Mouse (Mus musculus) heart, embryonic 16.5 days (tissue): Measurements from ENCODE around the gene Ube2e1. TPM values are rescaled to one million over a fixed set of nuclear protein-coding genes. Genes with fewer than 3 reads are reported as not detected.

ENCODE experiments used
- ATAC-seq: fragments of 200-750 bp; cut with Nextera tagmentation; replicated peaks from 2 replicates; pipeline ENCODE4 v1.8.0; 2017; ENCODE audit warnings: moderate number of reproducible peaks; ENCODE audit not compliant: insufficient read depth, low FRiP score; ENCODE audit errors: extremely low read depth
- H3K27ac ChIP-seq: fragments of 300-500 bp; sonication (generic); 2 replicates; pipeline ENCODE4 v1.5.1; 2014; ENCODE audit warnings: mild to moderate bottlenecking, low read length, control low read depth, moderate library complexity
- H3K27me3 ChIP-seq: fragments of 300-500 bp; sonication (generic); 2 replicates; pipeline ENCODE4 v1.6.1; 2014; ENCODE audit warnings: low read length, mixed read lengths; ENCODE audit not compliant: control insufficient read depth, insufficient read depth
- H3K36me3 ChIP-seq: fragments of 300-500 bp; sonication (generic); 2 replicates; pipeline ENCODE4 v1.6.1; 2014; ENCODE audit not compliant: control insufficient read depth, insufficient read depth
- H3K4me1 ChIP-seq: fragments of 300-500 bp; sonication (generic); 2 replicates; pipeline ENCODE4 v1.6.1; 2014; ENCODE audit warnings: low read length, mixed read lengths; ENCODE audit not compliant: control insufficient read depth, insufficient read depth
- H3K4me2 ChIP-seq: fragments of 300-500 bp; sonication (generic); 2 replicates; pipeline ENCODE4 v1.6.1; 2014; ENCODE audit warnings: low read depth, mild to moderate bottlenecking, control low read depth, low read length
- H3K4me3 ChIP-seq: fragments of 300-500 bp; sonication (generic); 2 replicates; pipeline ENCODE4 v1.5.1; 2014; ENCODE audit warnings: mild to moderate bottlenecking, control low read depth, low read length
- H3K9ac ChIP-seq: fragments of 300-500 bp; sonication (generic); 2 replicates; pipeline ENCODE4 v1.6.1; 2014; ENCODE audit warnings: low read length, control low read depth
- H3K9me3 ChIP-seq: fragments of 300-500 bp; sonication (generic); replicated peaks from 2 replicates; pipeline ENCODE4 v1.6.1; 2016; ENCODE audit warnings: low read length; ENCODE audit not compliant: control insufficient read depth
- WGBS: fragments of 180-500 bp; shearing (Covaris S2); extraction: QIAGEN DNeasy Blood & Tissue Kit; methylation state at CpG from one replicate; pipeline ENCODE4 v1.1.7; 2014; 5-methylcytosine and 5-hydroxymethylcytosine counted together
- polyA plus RNA-seq: library from polyadenylated mRNA; unstranded; fragments of >200 nt; fragmentation: Nextera tagmentation; extraction: Ambion mirVana; gene quantifications from 2 replicates; pipeline ENCODE4 v1.2.1, GENCODE M21; 2015

Ube2e1 gene
- polyA plus RNA-seq, 1 experiment from 2014 or later: 70.2 TPM

GRCm38 (mm10) chr14:18356442-18356841 is 24.8 kb upstream of the Ube2e1 start:
- H3K27me3 ChIP-seq: no peaks in the 10 kb centered on the region
- H3K27ac ChIP-seq: no peak overlapping the region
- 49% methylated on average over 2 of the region's 2 CpGs for WGBS

GRCm38 (mm10) chr14:18355514-18356190 is 24.0 kb upstream of the Ube2e1 start:
- no peak overlapping the region for H3K27ac ChIP-seq
- H3K4me3 ChIP-seq: no peak overlapping the region
- H3K9me3 ChIP-seq: no peaks in the 10 kb centered on the region
- H3K27me3 ChIP-seq: no peaks in the 10 kb centered on the region
- peak; percentile 69; the same call in 1 of the 2 replicates for ATAC-seq
- H3K36me3 ChIP-seq: no peaks in the 10 kb centered on the region
- H3K4me1 ChIP-seq: peaks cover 13% of the 10 kb centered on the region
- 42% methylated on average over 6 of the region's 6 CpGs for WGBS
- no peak overlapping the region for H3K9ac ChIP-seq
- no peak overlapping the region for H3K4me2 ChIP-seq

More at GRCm38 (mm10) chr14:18356442-18356841, 24.8 kb upstream of the Ube2e1 start:
- no peak overlapping the region for H3K4me3 ChIP-seq
- 0 out of 2 replicates have a peak, but pooled peaks have one; percentile 19 for ATAC-seq
- no peak overlapping the region for H3K9ac ChIP-seq
- no peaks in the 10 kb centered on the region for H3K9me3 ChIP-seq
- H3K36me3 ChIP-seq: no peaks in the 10 kb centered on the region
- H3K4me2 ChIP-seq: no peak overlapping the region
- H3K4me1 ChIP-seq: peaks cover 13% of the 10 kb centered on the region

- Histone ChIP-seq H3K9me3 (no peaks in the 10 kb centered on the region), H3K4me1 (peaks cover 13% of the 10 kb centered on the region), H3K36me3 (no peaks in the 10 kb centered on the region), H3K27ac (no peak overlapping the region), H3K4me3 (no peak overlapping the region), H3K4me2 (no peak overlapping the region), H3K9ac (no peak overlapping the region), H3K27me3 (no peaks in the 10 kb centered on the region; the same call in 1 of the 2 replicates)
- no peak for ATAC-seq
- WGBS: 50% methylated on average over 3 of the region's 3 CpGs
These were observed 21.9 kb upstream of the Ube2e1 start for GRCm38 (mm10) chr14:18353525-18353924.

- Histone ChIP-seq H3K4me2 (no peak overlapping the region), H3K9ac (no peak overlapping the region), H3K36me3 (no peaks in the 10 kb centered on the region), H3K9me3 (no peaks in the 10 kb centered on the region), H3K27ac (no peak overlapping the region), H3K27me3 (no peaks in the 10 kb centered on the region; the same call in 1 of the 2 replicates), H3K4me3 (no peak overlapping the region), H3K4me1 (peaks cover 13% of the 10 kb centered on the region)
- ATAC-seq: no peak
- 74% methylated on average over 3 of the region's 3 CpGs for WGBS
These were observed 21.3 kb upstream of the Ube2e1 start for GRCm38 (mm10) chr14:18352934-18353333.

- Histone ChIP-seq H3K4me2 (no peak overlapping the region), H3K27me3 (no peaks in the 10 kb centered on the region; the same call in 1 of the 2 replicates), H3K9me3 (no peaks in the 10 kb centered on the region), H3K4me3 (no peak overlapping the region), H3K9ac (no peak overlapping the region), H3K36me3 (no peaks in the 10 kb centered on the region), H3K4me1 (peaks cover 5% of the 10 kb centered on the region), H3K27ac (no peak overlapping the region)
- no peak for ATAC-seq
- WGBS: 87% methylated on average over 1 of the region's 1 CpGs
These were observed 19.0 kb upstream of the Ube2e1 start for GRCm38 (mm10) chr14:18350680-18351079.

- Histone ChIP-seq H3K27ac (no peak overlapping the region), H3K4me1 (no peaks in the 10 kb centered on the region), H3K4me2 (no peak overlapping the region), H3K9me3 (no peaks in the 10 kb centered on the region), H3K9ac (no peak overlapping the region), H3K4me3 (no peak overlapping the region), H3K27me3 (no peaks in the 10 kb centered on the region; the same call in 1 of the 2 replicates), H3K36me3 (no peaks in the 10 kb centered on the region)
- WGBS: 60% methylated on average over 5 of the region's 5 CpGs
- no peak for ATAC-seq
These were observed 18.2 kb upstream of the Ube2e1 start for GRCm38 (mm10) chr14:18349871-18350270.

GRCm38 (mm10) chr14:18343589-18343988 is 11.9 kb upstream of the Ube2e1 start:
- no peak overlapping the region for H3K4me2 ChIP-seq
- ATAC-seq: no peak
- 26% methylated on average over 4 of the region's 4 CpGs for whole genome bisulfite sequencing
- H3K4me3 ChIP-seq: no peak overlapping the region
- H3K9me3 ChIP-seq: no peaks in the 10 kb centered on the region
- no peaks in the 10 kb centered on the region for H3K27me3 ChIP-seq
- H3K4me1 ChIP-seq: no peaks in the 10 kb centered on the region
- no peaks in the 10 kb centered on the region for H3K36me3 ChIP-seq
- H3K27ac ChIP-seq: no peak overlapping the region
- no peak overlapping the region for H3K9ac ChIP-seq

- Histone ChIP-seq H3K4me1 (no peaks in the 10 kb centered on the region), H3K27ac (no peak overlapping the region), H3K4me3 (no peak overlapping the region), H3K9me3 (no peaks in the 10 kb centered on the region), H3K27me3 (no peaks in the 10 kb centered on the region), H3K9ac (no peak overlapping the region), H3K36me3 (no peaks in the 10 kb centered on the region), H3K4me2 (no peak overlapping the region)
- 92% methylated on average over 2 of the region's 2 CpGs for WGBS
- no peak for ATAC-seq
These were observed 11.1 kb upstream of the Ube2e1 start for GRCm38 (mm10) chr14:18342749-18343148.

- no peak for ATAC-seq
- Histone ChIP-seq H3K9me3 (no peaks in the 10 kb centered on the region), H3K27ac (no peak overlapping the region), H3K27me3 (no peaks in the 10 kb centered on the region), H3K9ac (no peak overlapping the region), H3K4me3 (no peak overlapping the region), H3K36me3 (no peaks in the 10 kb centered on the region), H3K4me1 (no peaks in the 10 kb centered on the region), H3K4me2 (no peak overlapping the region)
- 76% methylated on average over 3 of the region's 3 CpGs for WGBS
These were observed 9.4 kb upstream of the Ube2e1 start for GRCm38 (mm10) chr14:18341088-18341487.
